Mouse (Mus musculus) urinary bladder, postnatal 36 days (tissue): ENCODE results near the gene Stpg4.

Experiments
- DNase-seq, 2 experiments: peaks; one replicate each; pipeline ENCODE4 v3.0.0; 2022; ENCODE audit warnings: low spot score in 2 of 2, mixed read lengths in 1 of 2

Stpg4 gene

DNA sequence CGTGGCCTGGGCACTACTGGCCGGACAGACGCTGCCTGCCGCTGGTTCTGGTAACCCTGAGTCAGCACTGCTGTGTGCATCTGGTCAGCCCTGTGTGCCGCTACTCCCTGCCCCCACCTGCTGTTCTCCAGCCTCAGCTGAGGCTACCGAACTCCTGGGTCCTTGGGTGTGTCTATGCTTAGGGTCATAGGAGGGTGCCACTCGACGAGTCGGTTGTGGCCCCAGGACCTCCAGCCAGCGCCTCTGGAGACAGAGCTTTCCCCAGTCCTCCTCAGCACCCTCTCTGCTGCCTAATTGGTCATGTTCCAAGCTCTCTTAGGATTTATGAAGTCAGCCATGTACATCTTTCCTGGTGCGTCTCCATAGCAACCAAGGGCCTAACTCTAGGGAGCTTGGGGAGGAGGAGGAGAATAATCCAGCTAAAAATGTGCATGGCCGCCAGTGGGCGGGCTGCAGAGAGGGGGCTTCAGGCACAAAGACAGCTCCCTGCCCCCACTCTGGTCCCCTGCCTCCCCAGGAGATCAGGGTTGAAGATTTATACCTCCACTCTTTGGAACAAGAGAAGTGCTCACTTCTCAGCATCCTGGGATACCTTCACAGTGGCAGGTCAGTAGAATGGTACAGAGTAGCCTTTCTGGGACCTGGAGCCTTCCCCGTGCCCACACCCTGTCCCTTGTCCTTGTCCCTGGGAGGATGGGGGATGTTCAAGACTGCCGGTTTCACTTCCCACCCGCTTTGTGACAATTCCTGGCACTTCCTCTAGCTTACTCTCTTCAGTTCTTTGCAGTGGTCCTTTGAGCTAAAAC lies 49.0 kb downstream of the Stpg4 start:
- peak in 1 of 2 experiments; percentile 14 for DNase-seq

DNA sequence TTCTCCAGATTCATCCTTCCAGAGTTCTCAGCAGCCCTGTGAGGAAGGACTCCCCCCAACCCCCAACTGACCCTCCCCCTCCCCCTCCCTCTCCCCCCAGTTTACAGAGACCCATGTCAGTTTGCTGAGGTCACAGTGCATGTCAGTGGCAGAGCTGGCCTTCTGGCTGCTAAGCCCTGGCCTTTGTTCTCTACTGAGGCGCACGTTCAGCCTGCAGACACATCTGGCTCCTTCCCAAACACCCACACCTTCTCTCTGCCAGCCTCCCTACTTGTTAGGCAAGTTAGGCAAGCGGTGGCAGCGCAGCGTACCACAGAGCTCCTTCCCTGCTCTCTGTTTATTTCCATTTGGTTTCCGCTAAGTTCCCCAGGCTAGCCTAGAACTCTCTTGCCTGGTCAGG lies 50.0 kb downstream of the Stpg4 start:
- DNase-seq: peak; percentile 53 to 62

DNA sequence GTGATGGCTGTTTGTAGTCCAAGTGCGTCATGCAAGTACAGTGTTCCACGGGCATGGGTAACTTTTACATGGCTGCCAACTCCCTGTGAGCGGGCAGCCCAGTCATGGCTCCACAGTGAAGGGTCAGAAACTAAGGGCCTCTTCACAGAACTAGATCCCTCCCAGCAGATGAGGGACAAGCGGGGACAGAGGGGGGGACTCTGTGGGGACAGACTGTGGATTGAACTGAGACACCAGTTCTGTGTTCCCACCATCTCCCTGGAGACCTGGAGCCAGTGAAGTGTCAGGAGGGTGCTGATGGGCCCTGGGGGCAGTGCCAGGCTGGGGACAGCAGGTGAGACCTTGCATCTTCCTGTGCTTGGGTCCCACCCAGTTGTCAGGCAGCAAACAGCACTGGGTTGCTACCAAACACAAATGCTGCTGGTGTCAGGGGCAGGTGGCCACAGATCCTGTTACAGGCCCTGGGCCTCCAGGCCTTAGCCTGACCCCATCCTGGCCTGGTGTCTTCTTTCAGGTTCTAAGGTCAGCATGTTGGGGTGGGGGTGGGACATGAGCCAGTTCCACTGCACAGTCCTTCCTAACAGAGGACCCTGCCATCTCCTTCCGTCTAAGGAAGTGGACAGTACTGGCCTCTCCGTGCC lies 50.6 kb downstream of the Stpg4 start:
- DNase-seq: no peak

DNA sequence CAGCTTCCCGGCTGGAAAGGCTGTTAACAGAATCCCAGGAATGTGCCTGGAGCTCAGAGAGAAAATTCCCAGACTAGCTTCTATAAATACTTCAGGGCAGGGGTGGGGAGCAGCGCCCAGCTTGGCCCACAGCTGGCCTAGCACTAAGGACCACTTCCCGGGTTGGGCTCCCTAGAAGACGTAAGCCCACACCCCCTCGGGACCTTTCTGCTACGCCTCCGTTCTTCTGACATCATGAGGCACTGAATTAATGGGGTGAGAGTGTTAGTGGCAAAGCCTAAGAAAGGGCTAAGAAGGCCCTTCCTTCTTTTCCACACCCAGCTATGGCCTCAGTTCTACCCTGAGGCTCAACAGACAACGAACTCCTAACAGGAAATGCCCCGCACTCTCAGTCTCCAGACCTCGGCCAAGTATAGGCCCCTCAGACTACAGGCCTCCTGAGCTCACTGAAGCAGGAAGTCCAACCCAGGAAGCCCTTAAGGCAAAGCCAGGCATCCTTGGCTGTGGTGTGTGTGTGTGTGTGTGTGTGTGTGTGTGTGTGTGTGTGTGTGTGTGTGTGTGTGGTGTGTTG lies 51.5 kb downstream of the Stpg4 start:
- no peak for DNase-seq

DNA sequence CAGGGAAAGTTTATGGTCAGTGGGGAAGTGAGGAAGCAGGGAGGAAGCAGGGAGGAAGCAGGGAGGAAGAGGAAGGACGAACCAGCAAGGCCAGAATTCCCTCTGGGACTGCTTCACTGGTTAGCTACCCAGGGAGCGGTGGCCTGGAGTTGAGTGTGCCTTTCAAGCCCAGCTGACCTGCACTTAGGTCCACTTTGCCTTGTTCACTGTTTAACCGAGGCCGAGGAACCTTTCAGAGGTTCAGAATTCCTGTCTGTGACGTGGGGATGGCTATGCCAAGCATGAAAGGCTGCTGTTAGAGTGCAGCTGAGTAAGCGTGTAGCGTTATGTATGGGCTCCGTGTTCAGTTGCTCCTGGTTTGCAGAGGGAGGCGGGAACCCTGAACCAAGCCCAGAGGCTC lies 54.2 kb downstream of the Stpg4 start:
- no peak for DNase-seq

DNA sequence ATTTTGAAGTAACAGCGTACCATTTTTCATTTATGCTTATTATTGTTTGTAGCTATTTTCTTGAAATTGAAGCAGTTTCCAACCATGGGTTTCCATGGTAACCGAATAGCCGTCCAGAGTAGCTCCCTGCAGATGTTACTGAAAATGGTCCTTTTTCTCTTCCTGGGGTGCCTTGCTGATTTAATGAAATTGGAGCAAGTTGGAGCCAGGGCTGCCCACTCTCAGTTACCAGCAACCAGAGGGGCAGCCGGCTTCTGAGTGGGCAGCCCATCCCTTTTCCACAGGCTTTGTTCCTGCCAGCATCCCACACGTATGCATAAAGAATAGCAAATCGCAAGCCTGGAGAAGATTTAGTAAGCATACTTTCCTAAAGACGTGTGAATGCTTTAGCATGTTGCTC lies 55.4 kb downstream of the Stpg4 start:
- no peak for DNase-seq

DNA sequence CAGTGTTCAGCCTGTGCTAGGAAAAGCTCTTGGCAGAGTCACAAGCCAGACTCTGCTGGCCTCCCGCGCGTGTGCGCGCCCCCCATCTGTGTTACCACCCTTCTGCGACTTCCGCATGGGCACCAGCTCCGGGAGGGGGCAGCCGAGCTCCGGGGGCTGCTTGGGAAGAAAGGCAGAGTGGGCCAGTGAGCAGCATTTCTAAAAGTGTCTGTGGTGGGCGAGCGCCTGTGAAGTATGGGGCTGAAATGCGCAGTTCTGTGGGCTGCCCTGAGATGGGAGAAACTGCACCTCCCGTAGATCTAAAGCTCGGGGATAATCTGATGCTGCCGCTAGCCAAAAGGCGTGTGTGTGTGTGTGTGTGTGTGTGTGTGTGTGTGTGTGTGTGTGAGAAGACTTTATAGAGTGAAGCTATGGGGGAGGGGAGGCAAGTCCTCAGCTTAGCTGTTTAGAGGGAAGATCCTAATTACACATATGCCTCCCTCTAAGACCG lies 58.2 kb downstream of the Stpg4 start:
- DNase-seq: no peak

DNA sequence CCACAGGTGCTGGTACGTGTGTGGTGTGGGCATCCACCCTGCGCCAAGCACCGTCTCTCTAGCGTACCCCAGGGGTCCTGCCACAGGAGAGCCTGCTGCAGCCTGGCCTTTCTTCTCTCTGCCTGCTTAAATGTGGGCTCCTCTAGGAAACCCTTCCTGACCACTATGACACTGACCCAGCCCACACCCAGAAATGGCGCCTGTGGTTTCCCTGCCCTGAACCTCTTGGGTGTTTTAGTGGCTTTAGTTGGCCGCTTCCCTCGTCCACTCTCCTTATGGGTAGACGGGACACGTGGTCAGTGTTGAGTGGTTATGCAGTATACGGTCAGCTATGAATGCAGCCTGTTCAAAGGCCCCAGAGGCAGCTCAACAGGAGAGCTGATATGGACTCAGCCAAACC lies 59.1 kb downstream of the Stpg4 start:
- DNase-seq: no peak

DNA sequence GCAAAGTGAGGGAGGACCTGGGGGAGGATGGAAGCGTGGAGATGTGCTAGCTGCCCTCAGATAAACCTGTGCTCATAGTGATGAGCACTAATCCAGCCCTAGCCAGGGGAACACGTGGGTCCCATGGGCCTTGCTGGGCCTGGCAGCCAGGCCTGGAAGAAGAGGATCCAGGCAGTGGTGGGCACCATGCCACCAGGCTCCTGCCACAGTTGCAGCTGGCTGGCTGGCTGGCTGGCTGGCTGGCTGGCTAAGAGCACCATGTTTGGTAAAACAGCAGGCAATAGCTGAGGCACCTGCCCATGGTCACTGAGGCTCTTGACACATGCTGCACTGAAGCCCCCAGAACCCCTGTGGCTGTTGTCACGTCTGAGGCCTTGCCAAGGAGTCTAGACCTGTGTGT lies 59.9 kb downstream of the Stpg4 start:
- peak in 1 of 2 experiments; percentile 79 for DNase-seq

DNA sequence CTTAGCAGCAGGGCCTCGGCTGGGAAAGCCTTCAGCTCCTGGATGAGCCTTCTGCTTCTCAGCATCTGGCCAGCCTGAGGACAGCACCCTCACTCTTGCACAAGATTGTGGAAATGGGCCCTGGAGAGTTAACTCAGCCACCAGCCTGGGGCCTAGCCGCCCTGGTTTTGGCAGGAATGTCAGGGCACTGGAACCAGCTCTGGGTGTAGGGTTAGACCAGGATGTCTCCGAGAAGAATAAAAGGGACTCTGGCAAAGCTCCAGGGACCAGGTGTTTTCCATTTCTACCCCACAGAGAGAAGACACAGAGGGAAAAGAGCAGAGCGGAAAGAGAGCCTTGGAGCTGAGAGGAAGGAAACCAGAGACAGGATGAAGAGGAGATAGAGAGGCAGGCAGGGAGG lies 60.3 kb downstream of the Stpg4 start:
- no peak for DNase-seq

DNA sequence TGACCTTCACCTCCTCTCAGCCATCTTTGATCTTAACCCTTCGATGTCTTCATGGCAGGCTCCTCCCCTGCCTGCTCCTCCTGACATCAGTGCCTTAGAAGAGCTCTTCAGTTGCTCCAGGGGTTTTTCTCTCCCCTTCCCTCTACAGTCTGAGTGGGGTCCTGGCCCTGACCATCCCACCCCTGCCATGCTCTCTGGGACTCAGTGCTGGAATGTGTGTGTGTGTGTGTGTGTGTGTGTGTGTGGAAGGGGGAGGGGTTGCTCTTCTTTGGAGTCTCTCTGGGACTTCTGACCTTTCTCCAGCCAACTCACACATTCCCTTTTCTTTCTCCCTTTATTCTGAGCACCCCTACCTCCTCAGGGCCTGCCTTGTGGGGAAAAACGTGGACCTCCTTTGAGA lies 61.0 kb downstream of the Stpg4 start:
- no peak for DNase-seq

DNA sequence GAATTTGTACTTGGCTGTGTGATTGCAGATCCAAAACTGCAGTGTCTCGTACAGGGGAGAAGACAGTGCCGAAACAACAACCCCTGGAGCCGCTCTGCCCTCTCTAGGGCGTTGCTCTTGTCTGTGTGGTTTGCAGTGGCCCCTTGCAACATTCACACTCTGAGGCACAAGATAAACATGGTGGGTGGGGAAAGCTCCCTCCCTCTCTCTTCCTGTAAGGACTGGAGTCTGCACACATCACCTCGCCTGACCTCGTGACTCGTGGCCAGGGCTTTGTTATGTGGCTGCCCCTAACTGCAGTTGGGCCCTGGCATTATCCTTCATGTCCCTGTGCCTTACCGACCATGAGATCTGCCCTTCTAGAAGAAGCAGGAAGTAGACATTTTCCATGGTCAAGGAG lies 62.3 kb downstream of the Stpg4 start:
- DNase-seq: no peak

DNA sequence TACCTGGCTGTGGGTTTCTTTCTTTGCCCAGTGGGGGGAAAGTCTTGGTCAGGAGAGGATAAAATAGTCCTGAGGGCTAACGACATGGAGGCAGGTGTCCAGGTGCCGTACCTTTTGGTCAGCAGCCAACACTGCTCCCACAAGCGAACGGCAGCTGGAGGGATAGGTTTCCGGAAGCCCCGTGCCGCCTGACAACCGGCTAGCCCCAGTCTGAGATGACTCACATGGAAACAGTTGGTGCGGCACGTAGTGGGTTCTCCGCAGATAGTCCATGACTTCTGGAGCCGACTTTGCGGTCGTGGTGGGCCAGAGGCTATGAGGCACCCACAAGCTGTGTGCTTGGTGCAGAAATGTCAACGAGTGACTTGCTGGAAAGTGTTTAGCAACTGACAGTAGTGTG lies 63.4 kb downstream of the Stpg4 start:
- DNase-seq: no peak

DNA sequence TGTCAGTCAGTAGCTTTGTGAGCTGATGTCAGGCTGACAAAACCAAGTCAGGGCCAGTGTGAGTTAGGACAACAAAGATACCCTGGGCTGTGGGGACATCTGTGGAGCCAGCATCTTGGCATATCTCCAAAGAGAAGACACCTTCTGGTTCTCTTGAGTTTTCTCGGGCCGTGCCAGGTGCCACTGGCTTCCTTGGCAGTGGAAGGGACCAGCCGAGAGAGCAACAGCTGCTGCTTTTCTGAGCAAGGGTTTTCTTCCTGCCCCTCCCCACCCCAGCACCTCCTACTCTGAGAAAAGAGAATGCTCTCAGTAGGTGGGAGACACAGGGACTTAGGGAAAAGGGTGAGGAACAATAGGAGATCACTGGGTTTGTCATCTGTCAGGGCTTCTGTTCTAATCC lies 66.4 kb downstream of the Stpg4 start:
- no peak for DNase-seq

DNA sequence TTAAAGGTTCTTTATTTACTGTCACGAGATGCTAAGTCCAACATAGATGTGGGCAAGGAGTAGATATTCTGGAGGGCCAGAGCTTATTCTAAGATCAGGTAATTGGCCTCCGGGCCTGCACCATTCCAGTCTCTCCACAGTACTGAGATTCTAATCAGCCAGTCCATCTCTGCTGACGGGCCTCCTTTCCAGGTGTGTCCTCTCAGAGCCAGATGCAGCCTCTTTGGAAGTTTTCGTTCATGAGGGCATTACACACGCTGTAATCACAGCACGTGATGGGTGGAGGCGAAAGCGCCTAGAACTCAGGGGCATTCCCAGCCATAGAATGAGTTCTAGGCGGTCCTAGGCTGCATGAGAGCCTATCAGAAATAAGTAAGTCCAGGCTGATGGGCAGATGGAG lies 70.0 kb downstream of the Stpg4 start:
- no peak for DNase-seq

DNA sequence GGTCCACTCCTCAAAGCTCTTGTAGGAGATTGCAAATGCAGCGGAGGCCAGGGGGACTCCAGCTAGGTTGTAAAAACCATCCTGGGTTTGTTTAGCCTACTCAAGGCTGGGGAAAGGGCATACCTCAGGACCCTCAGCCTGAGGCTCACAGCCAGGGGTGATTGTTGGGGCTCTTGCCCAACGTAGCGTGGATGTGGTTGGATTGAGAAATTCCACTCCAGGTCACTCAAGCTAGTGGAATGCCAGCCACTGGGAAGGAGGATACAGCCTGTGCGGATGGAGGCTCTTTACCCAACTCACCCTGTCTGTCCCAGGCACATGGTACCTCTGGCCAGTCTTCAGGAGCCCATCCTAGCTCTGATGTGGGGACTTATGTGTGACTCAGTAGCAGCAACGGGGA lies 71.3 kb downstream of the Stpg4 start:
- DNase-seq: no peak

DNA sequence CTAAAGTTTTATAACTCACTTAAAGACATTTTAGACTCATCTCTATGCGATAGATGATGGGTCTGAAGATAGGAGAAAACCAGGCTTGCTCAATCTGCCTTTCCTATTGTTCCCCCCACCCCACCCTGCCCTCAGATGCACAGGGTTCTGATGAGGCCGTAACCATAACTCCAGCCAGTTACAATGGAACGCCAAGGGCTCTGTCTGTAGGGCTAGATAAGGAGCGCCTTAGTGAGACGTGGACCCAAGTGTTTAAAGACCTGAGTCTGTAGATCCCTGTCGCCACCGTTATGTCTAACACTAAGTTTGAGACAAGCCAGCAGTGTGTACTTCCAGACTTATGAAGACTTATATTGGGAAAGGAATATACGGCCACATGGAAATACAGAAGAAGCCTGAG lies 72.1 kb downstream of the Stpg4 start:
- no peak for DNase-seq

DNA sequence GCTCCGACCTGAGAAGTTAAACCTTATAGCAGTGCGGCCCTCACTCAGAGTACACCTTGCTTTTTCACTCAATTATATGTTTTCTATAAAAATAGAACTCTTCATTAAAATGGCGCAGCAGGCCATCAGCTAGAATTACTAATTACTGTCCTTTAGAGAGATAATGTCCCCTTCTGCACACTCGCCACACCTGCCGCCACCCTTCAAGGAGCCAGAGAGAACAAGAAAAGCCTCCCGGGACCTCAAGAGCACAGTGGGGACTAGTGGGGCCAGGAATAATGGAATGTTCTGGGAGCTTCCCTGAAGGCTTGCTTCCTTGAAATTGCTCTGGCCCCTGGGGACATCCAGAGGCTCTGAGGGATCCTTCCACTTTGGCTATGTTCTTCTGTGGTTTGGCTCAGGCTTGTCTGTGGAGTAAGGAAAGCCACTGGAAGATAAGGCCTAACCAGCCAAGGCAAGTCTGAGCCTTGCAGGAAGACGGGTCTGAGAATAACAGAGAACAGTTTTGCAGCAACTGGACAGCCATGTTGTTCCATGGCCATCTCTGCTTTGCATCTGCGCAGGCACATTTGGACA lies 73.7 kb downstream of the Stpg4 start:
- no peak for DNase-seq

DNA sequence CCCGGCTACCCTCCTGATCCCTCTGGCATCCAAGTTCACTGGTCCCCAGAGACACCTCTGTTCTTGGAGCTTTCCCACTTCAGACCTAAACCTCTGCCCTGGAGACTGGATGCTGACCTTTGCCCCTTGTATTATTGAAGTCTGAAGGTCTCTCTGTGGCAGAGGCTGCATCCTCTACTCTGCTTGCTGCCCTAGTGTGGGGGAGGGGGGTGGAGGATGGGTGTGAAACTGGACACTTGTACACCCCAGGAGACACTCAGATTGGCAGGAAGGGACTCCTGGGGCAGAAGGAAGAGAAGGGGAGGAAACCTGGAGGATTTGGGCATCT lies 74.7 kb downstream of the Stpg4 start:
- no peak for DNase-seq

DNA sequence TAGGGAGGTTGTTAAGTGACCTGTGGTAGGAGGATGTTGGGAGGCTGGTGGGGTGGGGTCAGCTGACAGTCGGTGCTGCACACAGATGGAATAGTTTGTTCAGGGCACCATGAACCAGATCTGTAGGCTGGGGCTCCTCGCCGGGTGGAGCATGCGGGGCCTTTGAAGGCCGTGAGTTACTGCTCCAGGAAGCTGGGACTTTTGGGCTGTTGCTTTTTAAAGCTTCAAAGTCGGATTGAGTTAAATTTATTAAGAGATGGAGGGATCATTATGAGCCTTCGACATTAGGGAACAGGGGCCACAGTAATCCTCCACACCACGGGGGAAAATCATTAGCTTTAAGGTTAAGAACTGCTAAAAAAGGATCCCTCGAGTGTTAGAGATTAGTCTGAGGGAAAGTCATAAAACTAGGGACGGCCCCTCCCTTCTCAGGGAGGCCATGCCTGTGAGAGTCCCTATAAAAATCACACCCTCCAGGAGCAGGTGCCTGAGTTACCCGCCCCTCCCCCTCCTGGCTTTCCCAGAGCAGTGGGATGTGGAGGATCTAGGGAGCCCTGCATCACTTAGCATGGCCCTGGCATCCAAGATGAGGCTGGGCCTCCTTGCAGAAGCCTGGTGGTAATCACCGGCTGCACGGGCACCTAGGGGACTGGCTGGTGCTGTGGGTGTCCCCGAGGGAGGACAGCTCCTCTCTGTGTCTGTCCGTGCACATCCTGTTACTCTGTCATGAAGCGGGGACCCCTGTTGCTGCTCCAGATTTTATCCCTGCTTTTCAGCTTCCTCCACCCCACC lies 75.2 kb downstream of the Stpg4 start:
- no peak for DNase-seq

DNA sequence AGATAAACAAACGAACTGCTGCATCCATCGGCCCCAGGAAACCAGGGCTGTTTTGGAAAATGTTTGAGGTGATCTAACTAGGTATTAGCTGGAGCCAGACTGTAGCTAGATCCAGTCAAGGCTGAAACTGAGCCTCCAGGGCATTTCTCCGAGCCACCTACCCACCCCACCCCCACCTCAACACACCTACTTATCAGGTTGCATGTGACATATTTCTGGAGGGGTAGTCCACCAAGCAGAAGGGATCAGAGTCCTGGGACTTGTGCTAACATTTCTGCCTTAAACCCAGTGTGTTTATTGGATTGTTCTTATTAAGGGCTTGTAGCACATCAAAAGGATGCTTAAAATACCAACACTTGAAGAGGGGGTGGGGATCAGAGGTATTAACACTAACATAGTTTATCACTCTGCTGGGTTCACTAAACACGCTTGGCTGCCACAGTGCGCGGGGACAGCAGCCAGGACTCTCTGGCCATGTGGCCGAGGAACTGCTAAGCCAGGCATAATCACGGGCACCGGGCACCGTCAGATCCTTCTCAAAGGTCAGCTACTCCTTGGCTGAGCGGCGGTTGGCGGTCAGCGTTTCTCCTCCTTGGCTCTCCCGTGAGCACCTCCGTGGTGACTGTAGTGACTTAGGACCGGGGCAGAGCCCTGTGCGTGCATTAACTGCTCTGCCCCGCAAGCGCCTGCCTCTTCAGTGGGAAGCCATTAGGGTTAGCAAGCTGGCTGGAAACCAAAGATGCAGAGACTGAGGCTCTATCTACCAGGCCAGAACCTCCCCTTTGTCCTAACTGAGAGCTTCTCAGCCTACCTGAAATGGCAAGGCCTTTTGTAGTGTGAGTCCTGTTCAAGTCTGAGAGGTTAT lies 76.1 kb downstream of the Stpg4 start:
- peak in 1 of 2 experiments; percentile 45 for DNase-seq
